Mouse (Mus musculus): Measurements from ENCODE around the gene Sestd1. TPM values are rescaled to one million over a fixed set of nuclear protein-coding genes. Genes with fewer than 3 reads are reported as not detected.

Gene Sestd1
- polyA plus RNA-seq, 1 experiment from 2014 or later, result 52.2 TPM

- Histone ChIP-seq H3K36me3 (ENCODE audit: control insufficient read depth, insufficient read depth, low read length) (no peaks in the 10 kb centered on the region), H3K4me2 (ENCODE audit: low read length) (no peak overlapping the region), H3K4me3 (replicated peaks; ENCODE audit: low read depth, low read length) (no peak overlapping the region), H3K27ac (replicated peaks; ENCODE audit: low read depth, low read length) (no peak overlapping the region), H3K4me1 (ENCODE audit: control insufficient read depth, insufficient read depth, low read length) (peaks cover 22% of the 10 kb centered on the region), H3K9me3 (ENCODE audit: control insufficient read depth, low read length) (no peaks in the 10 kb centered on the region), H3K27me3 (ENCODE audit: control insufficient read depth, insufficient read depth, low read length) (no peaks in the 10 kb centered on the region), H3K9ac (replicated peaks; ENCODE audit: low read length) (no peak overlapping the region)
- ATAC-seq (ENCODE audit: low FRiP score, low TSS enrichment) (no peak), DNase-seq (no peak)
- 74% methylated on average over 4 of the region's 4 CpGs for WGBS
These were observed 3.1 kb downstream of the Sestd1 start for GRCm38 (mm10) chr2:77277272-77277671.

- Histone ChIP-seq H3K4me2 (ENCODE audit: low read length) (no peak overlapping the region), H3K27ac (replicated peaks; ENCODE audit: low read depth, low read length) (no peak overlapping the region), H3K36me3 (ENCODE audit: control insufficient read depth, insufficient read depth, low read length) (no peaks in the 10 kb centered on the region), H3K9ac (replicated peaks; ENCODE audit: low read length) (no peak overlapping the region), H3K4me3 (replicated peaks; ENCODE audit: low read depth, low read length) (no peak overlapping the region), H3K9me3 (ENCODE audit: control insufficient read depth, low read length) (no peaks in the 10 kb centered on the region), H3K4me1 (ENCODE audit: control insufficient read depth, insufficient read depth, low read length) (peaks cover 22% of the 10 kb centered on the region), H3K27me3 (ENCODE audit: control insufficient read depth, insufficient read depth, low read length) (no peaks in the 10 kb centered on the region)
- WGBS, result 91% methylated on average over 5 of the region's 5 CpGs
- ATAC-seq (ENCODE audit: low FRiP score, low TSS enrichment) (no peak), DNase-seq (no peak)
These were observed 4.5 kb downstream of the Sestd1 start for GRCm38 (mm10) chr2:77275851-77276250.

DNA sequence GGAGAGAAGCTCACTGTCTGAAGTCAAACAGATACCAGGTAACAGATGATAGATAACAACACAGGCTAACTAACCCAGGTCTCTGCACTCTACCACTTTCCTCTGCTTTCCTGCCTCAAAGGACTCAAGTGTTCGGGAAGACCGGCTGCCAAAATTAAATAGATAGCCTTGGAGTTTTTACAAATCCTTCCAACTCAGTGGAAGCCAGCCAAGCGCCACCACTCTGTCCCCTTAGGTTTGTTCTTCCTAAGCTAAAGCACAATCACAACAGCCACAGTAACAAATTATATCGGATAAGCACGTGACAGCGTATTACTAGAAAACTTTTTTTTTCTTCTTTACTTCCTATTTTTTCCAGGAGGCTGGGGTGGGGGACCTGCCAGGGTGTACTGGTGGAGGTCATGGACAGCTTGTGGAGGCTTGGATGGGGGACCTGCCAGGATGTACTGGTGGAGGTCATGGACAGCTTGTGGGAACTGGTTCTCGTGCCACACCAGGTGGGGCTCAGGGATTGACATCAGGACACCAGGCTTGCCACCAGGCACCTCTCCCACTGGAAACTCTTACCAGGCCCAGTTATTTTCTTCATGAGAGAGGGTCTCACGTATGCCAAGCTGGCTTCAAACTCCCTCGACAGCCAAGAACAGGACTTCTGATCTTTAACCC is 5.3 kb downstream of the Sestd1 start:
- Histone ChIP-seq H3K27ac (replicated peaks; ENCODE audit: low read depth, low read length) (0 out of 2 replicates have a peak overlapping the region, but pooled peaks have one; percentile 20), H3K9ac (replicated peaks; ENCODE audit: low read length) (no peak overlapping the region), H3K4me3 (replicated peaks; ENCODE audit: low read depth, low read length) (no peak overlapping the region), H3K36me3 (ENCODE audit: control insufficient read depth, insufficient read depth, low read length) (no peaks in the 10 kb centered on the region), H3K27me3 (ENCODE audit: control insufficient read depth, insufficient read depth, low read length) (no peaks in the 10 kb centered on the region), H3K9me3 (ENCODE audit: control insufficient read depth, low read length) (no peaks in the 10 kb centered on the region), H3K4me1 (ENCODE audit: control insufficient read depth, insufficient read depth, low read length) (peaks cover 22% of the 10 kb centered on the region), H3K4me2 (ENCODE audit: low read length) (no peak overlapping the region)
- no peak for ATAC-seq (ENCODE audit: low FRiP score, low TSS enrichment)
- DNase-seq, result no peak
- 87% methylated on average over 9 of the region's 9 CpGs for WGBS

DNA sequence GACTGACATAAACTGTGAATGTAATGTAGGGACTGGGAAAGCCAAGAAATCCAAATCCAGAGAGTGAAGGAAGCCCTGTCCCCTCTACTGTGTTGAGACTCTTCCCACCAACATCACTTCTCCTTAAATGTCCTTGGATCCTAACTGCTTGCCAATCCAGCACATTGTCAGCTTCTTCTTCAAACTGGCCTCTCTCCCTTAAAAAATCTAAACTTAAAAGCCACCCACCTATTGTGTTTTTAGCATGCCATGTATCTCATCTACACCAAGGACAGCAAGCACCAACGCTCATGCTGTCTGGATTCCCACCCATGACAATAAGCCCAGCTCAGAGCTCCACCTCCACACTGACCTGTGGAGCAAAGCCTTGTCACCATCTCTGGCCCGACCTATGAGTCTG is 7.4 kb downstream of the Sestd1 start:
- no peak for DNase-seq
- Histone ChIP-seq H3K27me3 (ENCODE audit: control insufficient read depth, insufficient read depth, low read length) (no peaks in the 10 kb centered on the region), H3K27ac (replicated peaks; ENCODE audit: low read depth, low read length) (no peak overlapping the region), H3K4me3 (replicated peaks; ENCODE audit: low read depth, low read length) (no peak overlapping the region), H3K4me2 (ENCODE audit: low read length) (no peak overlapping the region), H3K9me3 (ENCODE audit: control insufficient read depth, low read length) (no peaks in the 10 kb centered on the region), H3K9ac (replicated peaks; ENCODE audit: low read length) (no peak overlapping the region), H3K36me3 (ENCODE audit: control insufficient read depth, insufficient read depth, low read length) (no peaks in the 10 kb centered on the region), H3K4me1 (ENCODE audit: control insufficient read depth, insufficient read depth, low read length) (peaks cover 29% of the 10 kb centered on the region)
- WGBS, result 91% methylated on average over 2 of the region's 2 CpGs
- no peak for ATAC-seq (ENCODE audit: low FRiP score, low TSS enrichment)

GRCm38 (mm10) chr2:77270781-77271180 is 9.6 kb downstream of the Sestd1 start:
- Histone ChIP-seq H3K36me3 (ENCODE audit: control insufficient read depth, insufficient read depth, low read length) (no peaks in the 10 kb centered on the region), H3K4me1 (ENCODE audit: control insufficient read depth, insufficient read depth, low read length) (peaks cover 27% of the 10 kb centered on the region), H3K9me3 (ENCODE audit: control insufficient read depth, low read length) (no peaks in the 10 kb centered on the region), H3K4me3 (replicated peaks; ENCODE audit: low read depth, low read length) (no peak overlapping the region), H3K27me3 (ENCODE audit: control insufficient read depth, insufficient read depth, low read length) (no peaks in the 10 kb centered on the region), H3K4me2 (ENCODE audit: low read length) (no peak overlapping the region), H3K27ac (replicated peaks; ENCODE audit: low read depth, low read length) (no peak overlapping the region), H3K9ac (replicated peaks; ENCODE audit: low read length) (no peak overlapping the region)
- WGBS, result 93% methylated on average over 7 of the region's 7 CpGs
- ATAC-seq (ENCODE audit: low FRiP score, low TSS enrichment) (no peak), DNase-seq (no peak)

GRCm38 (mm10) chr2:77270136-77270535 is 10.3 kb downstream of the Sestd1 start:
- H3K9me3 ChIP-seq (ENCODE audit: control insufficient read depth, low read length), result no peaks in the 10 kb centered on the region
- DNase-seq, result no peak
- H3K4me3 ChIP-seq (replicated peaks; ENCODE audit: low read depth, low read length), result no peak overlapping the region
- H3K9ac ChIP-seq (replicated peaks; ENCODE audit: low read length), result no peak overlapping the region
- no peak overlapping the region for H3K4me2 ChIP-seq (ENCODE audit: low read length)
- no peaks in the 10 kb centered on the region for H3K36me3 ChIP-seq (ENCODE audit: control insufficient read depth, insufficient read depth, low read length)
- no peaks in the 10 kb centered on the region for H3K27me3 ChIP-seq (ENCODE audit: control insufficient read depth, insufficient read depth, low read length)
- H3K27ac ChIP-seq (replicated peaks; ENCODE audit: low read depth, low read length), result no peak overlapping the region
- ATAC-seq (ENCODE audit: low FRiP score, low TSS enrichment), result no peak
- WGBS, result 94% methylated on average over 1 of the region's 1 CpGs
- H3K4me1 ChIP-seq (ENCODE audit: control insufficient read depth, insufficient read depth, low read length), result peaks cover 21% of the 10 kb centered on the region

DNA sequence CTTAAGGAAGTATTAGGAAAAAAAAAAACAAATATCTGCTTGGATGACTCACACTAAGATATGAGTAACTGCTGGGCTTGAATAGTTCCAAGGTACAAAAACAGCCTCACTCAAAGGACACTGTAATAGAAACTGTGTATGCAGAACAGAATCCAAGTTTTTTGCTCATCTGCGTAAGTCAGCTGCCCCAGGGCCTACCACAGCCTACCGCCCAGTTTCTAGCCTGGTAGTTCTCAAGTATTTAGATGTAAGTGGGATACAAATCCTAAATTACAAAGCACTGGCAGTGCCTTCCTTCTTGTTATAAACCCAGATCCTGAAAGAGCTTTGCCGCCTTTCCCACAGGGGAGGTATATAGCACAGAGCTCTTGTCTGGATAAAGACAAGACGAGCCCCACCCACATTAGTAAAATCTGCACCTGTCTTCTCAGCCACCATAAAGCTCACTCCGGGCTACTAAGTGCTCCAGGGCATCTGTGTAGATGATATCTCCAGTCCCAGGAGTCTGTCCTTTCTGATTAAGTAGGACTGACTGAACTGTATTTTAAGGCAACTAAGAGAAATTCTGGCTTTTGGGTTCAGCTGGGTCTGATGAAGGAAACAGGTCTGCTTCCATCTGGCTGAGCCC is 11.7 kb downstream of the Sestd1 start:
- H3K9me3 ChIP-seq (ENCODE audit: control insufficient read depth, low read length), result no peaks in the 10 kb centered on the region
- H3K4me2 ChIP-seq (ENCODE audit: low read length), result no peak overlapping the region
- no peak overlapping the region for H3K9ac ChIP-seq (replicated peaks; ENCODE audit: low read length)
- DNase-seq, result no peak
- no peak overlapping the region for H3K4me3 ChIP-seq (replicated peaks; ENCODE audit: low read depth, low read length)
- no peak for ATAC-seq (ENCODE audit: low FRiP score, low TSS enrichment)
- H3K4me1 ChIP-seq (ENCODE audit: control insufficient read depth, insufficient read depth, low read length), result peaks cover 21% of the 10 kb centered on the region
- no peaks in the 10 kb centered on the region for H3K36me3 ChIP-seq (ENCODE audit: control insufficient read depth, insufficient read depth, low read length)
- no peak overlapping the region for H3K27ac ChIP-seq (replicated peaks; ENCODE audit: low read depth, low read length)
- H3K27me3 ChIP-seq (ENCODE audit: control insufficient read depth, insufficient read depth, low read length), result no peaks in the 10 kb centered on the region
- WGBS, result 69% methylated on average over 5 of the region's 5 CpGs

- Histone ChIP-seq H3K4me1 (ENCODE audit: control insufficient read depth, insufficient read depth, low read length) (peaks cover 37% of the 10 kb centered on the region), H3K4me2 (ENCODE audit: low read length) (no peak overlapping the region), H3K27ac (replicated peaks; ENCODE audit: low read depth, low read length) (no peak overlapping the region), H3K36me3 (ENCODE audit: control insufficient read depth, insufficient read depth, low read length) (no peaks in the 10 kb centered on the region), H3K27me3 (ENCODE audit: control insufficient read depth, insufficient read depth, low read length) (no peaks in the 10 kb centered on the region), H3K4me3 (replicated peaks; ENCODE audit: low read depth, low read length) (no peak overlapping the region), H3K9me3 (ENCODE audit: control insufficient read depth, low read length) (no peaks in the 10 kb centered on the region), H3K9ac (replicated peaks; ENCODE audit: low read length) (no peak overlapping the region)
- DNase-seq (no peak), ATAC-seq (ENCODE audit: low FRiP score, low TSS enrichment) (no peak)
- 100% methylated on average over 2 of the region's 2 CpGs for WGBS
These were observed 13.5 kb downstream of the Sestd1 start for GRCm38 (mm10) chr2:77266931-77267330.

GRCm38 (mm10) chr2:77266011-77266410 is 14.4 kb downstream of the Sestd1 start:
- Histone ChIP-seq H3K4me3 (replicated peaks; ENCODE audit: low read depth, low read length) (no peak overlapping the region), H3K4me2 (ENCODE audit: low read length) (no peak overlapping the region), H3K27ac (replicated peaks; ENCODE audit: low read depth, low read length) (0 out of 2 replicates have a peak overlapping the region, but pooled peaks have one; percentile 8), H3K36me3 (ENCODE audit: control insufficient read depth, insufficient read depth, low read length) (no peaks in the 10 kb centered on the region), H3K27me3 (ENCODE audit: control insufficient read depth, insufficient read depth, low read length) (no peaks in the 10 kb centered on the region), H3K4me1 (ENCODE audit: control insufficient read depth, insufficient read depth, low read length) (peaks cover 37% of the 10 kb centered on the region), H3K9me3 (ENCODE audit: control insufficient read depth, low read length) (no peaks in the 10 kb centered on the region), H3K9ac (replicated peaks; ENCODE audit: low read length) (no peak overlapping the region)
- WGBS, result 89% methylated on average over 3 of the region's 3 CpGs
- no peak for ATAC-seq (ENCODE audit: low FRiP score, low TSS enrichment)
- no peak for DNase-seq
